Mouse (Mus musculus): ENCODE results near the gene Tcf25. TPM values are rescaled to one million over a fixed set of nuclear protein-coding genes. Genes with fewer than 3 reads are reported as not detected.

Tcf25 gene
- polyA plus RNA-seq, 1 experiment from 2014 or later, result 54.9 TPM

- no peak overlapping the region for H3K9ac ChIP-seq (replicated peaks)
- H3K4me3 ChIP-seq (ENCODE audit: low read depth, low read length), result 0 out of 2 replicates have a peak overlapping the region, but pooled peaks have one; percentile 15
- no peak overlapping the region for H3K27ac ChIP-seq (ENCODE audit: low read depth)
- no peaks in the 10 kb centered on the region for H3K36me3 ChIP-seq (replicated peaks; ENCODE audit: insufficient read depth, low read length)
- ATAC-seq, result peak; percentile 63; the same call in 1 of the 2 replicates
- peaks cover 11% of the 10 kb centered on the region for H3K9me3 ChIP-seq (ENCODE audit: low read length)
- peak; percentile 78 for DNase-seq
- no peaks in the 10 kb centered on the region for H3K27me3 ChIP-seq (ENCODE audit: insufficient read depth, low read length)
- 9% methylated on average over 17 of the region's 17 CpGs for WGBS (ENCODE audit: insufficient replicate concordance)
- H3K4me2 ChIP-seq (ENCODE audit: low read depth, low read length), result peak overlapping the region; percentile 65
- H3K4me1 ChIP-seq (ENCODE audit: insufficient read depth), result no peaks in the 10 kb centered on the region
- TF ChIP-seq CTCF (IDR thresholded peaks at IDR 0.05; ENCODE audit: low read depth), result peak; percentile 77
- no peak for TF ChIP-seq EP300 (IDR thresholded peaks at IDR 0.05; ENCODE audit: low read depth)
Observed at GRCm38 (mm10) chr8:123422056-123422780, 48.7 kb downstream of the Tcf25 start.

GRCm38 (mm10) chr8:123422781-123423159 lies 49.2 kb downstream of the Tcf25 start:
- Histone ChIP-seq H3K27ac (ENCODE audit: low read depth) (no peak overlapping the region), H3K36me3 (replicated peaks; ENCODE audit: insufficient read depth, low read length) (no peaks in the 10 kb centered on the region), H3K4me3 (ENCODE audit: low read depth, low read length) (no peak overlapping the region), H3K4me1 (ENCODE audit: insufficient read depth) (no peaks in the 10 kb centered on the region), H3K9ac (replicated peaks) (no peak overlapping the region), H3K9me3 (ENCODE audit: low read length) (peaks cover 16% of the 10 kb centered on the region), H3K4me2 (ENCODE audit: low read depth, low read length) (peak overlapping the region; percentile 65; the same call in 1 of the 2 replicates), H3K27me3 (ENCODE audit: insufficient read depth, low read length) (no peaks in the 10 kb centered on the region)
- DNase-seq (no peak), ATAC-seq (no peak)
- no peak for TF ChIP-seq EP300 (IDR thresholded peaks at IDR 0.05; ENCODE audit: low read depth)
- no peak for TF ChIP-seq CTCF (IDR thresholded peaks at IDR 0.05; ENCODE audit: low read depth)
- WGBS (ENCODE audit: insufficient replicate concordance), result 11% methylated on average over 3 of the region's 3 CpGs

DNA sequence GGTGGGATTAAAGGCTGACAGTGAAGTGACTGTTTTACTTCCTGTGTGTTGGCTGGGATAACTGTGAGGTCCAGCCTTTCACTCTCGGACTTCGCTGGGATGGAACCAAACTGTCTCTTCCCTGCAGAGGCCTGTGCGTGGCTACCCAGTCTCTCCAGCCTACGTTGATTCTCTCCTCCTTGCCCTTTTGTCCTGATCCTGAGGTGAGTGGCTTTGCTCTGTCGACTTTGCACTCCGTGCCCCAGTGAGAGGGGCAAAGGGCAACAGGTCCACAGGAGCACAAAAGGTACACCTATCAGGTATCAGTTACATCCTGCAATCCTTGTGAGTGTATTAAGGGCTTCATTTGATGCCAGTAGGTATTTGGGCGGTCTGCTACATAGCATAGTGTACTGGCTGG lies 49.9 kb downstream of the Tcf25 start, which contains the start of gene Def8:
Gene Def8, plus strand, starts transcription at position 87 of the 400 bp plus-strand sequence.
- 59% methylated on average over 7 of the region's 7 CpGs for WGBS (ENCODE audit: insufficient replicate concordance)
- Histone ChIP-seq H3K9me3 (ENCODE audit: low read length) (peaks cover 23% of the 10 kb centered on the region), H3K4me2 (ENCODE audit: low read depth, low read length) (peak within 1 kb of the TSS; percentile 65), H3K36me3 (replicated peaks; ENCODE audit: insufficient read depth, low read length) (no peaks in the 10 kb centered on the region), H3K4me3 (ENCODE audit: low read depth, low read length) (0 out of 2 replicates have a peak within 1 kb of the TSS, but pooled peaks have one; percentile 15), H3K27me3 (ENCODE audit: insufficient read depth, low read length) (no peaks in the 10 kb centered on the region), H3K4me1 (ENCODE audit: insufficient read depth) (no peaks in the 10 kb centered on the region), H3K27ac (ENCODE audit: low read depth) (no peak within 1 kb of the TSS), H3K9ac (replicated peaks) (no peak within 1 kb of the TSS)
- ATAC-seq, result no peak
- no peak for TF ChIP-seq EP300 (IDR thresholded peaks at IDR 0.05; ENCODE audit: low read depth)
- TF ChIP-seq CTCF (IDR thresholded peaks at IDR 0.05; ENCODE audit: low read depth), result no peak
- no peak for DNase-seq

GRCm38 (mm10) chr8:123426511-123427509 lies 53.3 kb downstream of the Tcf25 start:
- H3K9me3 ChIP-seq (ENCODE audit: low read length), result peaks cover 32% of the 10 kb centered on the region
- H3K4me2 ChIP-seq (ENCODE audit: low read depth, low read length), result no peak overlapping the region
- TF ChIP-seq CTCF (IDR thresholded peaks at IDR 0.05; ENCODE audit: low read depth) (no peak), EP300 (IDR thresholded peaks at IDR 0.05; ENCODE audit: low read depth) (no peak)
- DNase-seq (no peak), ATAC-seq (no peak)
- no peak overlapping the region for H3K4me3 ChIP-seq (ENCODE audit: low read depth, low read length)
- no peak overlapping the region for H3K9ac ChIP-seq (replicated peaks)
- H3K4me1 ChIP-seq (ENCODE audit: insufficient read depth), result no peaks in the 10 kb centered on the region
- no peaks in the 10 kb centered on the region for H3K36me3 ChIP-seq (replicated peaks; ENCODE audit: insufficient read depth, low read length)
- H3K27ac ChIP-seq (ENCODE audit: low read depth), result no peak overlapping the region
- WGBS (ENCODE audit: insufficient replicate concordance), result 92% methylated on average over 27 of the region's 27 CpGs
- no peaks in the 10 kb centered on the region for H3K27me3 ChIP-seq (ENCODE audit: insufficient read depth, low read length)

DNA sequence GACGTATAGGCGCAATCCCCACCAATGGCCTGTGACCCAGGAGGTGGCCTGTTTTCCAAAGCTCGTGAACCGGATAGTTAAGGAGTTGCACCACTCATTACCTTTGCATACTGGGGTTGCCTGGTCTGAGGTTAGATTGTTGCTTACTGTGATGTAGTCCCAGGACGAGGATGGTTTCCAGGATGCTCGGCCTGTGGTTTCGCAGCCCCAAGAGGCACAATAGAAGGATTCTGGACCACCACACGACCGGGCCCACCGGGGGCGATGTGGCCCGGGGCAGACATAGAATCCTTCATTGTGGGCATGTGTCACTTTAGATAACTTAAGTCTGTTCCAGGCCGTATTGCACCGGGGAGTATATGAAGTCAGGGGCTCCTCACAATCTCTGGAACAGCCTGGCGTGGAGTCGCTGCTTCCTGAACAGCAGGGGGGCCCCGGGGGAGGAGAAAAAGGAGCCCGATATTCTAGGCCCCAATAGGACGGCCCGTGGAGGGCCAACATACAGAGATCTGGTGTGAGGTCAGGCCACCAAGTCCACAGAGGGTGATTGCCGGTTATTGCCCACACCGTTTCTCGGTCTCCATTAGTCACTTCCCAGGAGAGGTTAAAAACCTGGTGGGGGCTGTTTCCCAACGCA lies 54.2 kb downstream of the Tcf25 start:
- H3K4me1 ChIP-seq (ENCODE audit: insufficient read depth), result no peaks in the 10 kb centered on the region
- DNase-seq (no peak), ATAC-seq (no peak)
- no peak overlapping the region for H3K4me3 ChIP-seq (ENCODE audit: low read depth, low read length)
- no peaks in the 10 kb centered on the region for H3K36me3 ChIP-seq (replicated peaks; ENCODE audit: insufficient read depth, low read length)
- H3K27ac ChIP-seq (ENCODE audit: low read depth), result no peak overlapping the region
- WGBS (ENCODE audit: insufficient replicate concordance), result 94% methylated on average over 24 of the region's 24 CpGs
- H3K4me2 ChIP-seq (ENCODE audit: low read depth, low read length), result no peak overlapping the region
- TF ChIP-seq EP300 (IDR thresholded peaks at IDR 0.05; ENCODE audit: low read depth) (no peak), CTCF (IDR thresholded peaks at IDR 0.05; ENCODE audit: low read depth) (no peak)
- peaks cover 37% of the 10 kb centered on the region for H3K9me3 ChIP-seq (ENCODE audit: low read length)
- H3K9ac ChIP-seq (replicated peaks), result no peak overlapping the region
- H3K27me3 ChIP-seq (ENCODE audit: insufficient read depth, low read length), result no peaks in the 10 kb centered on the region
